Mouse (Mus musculus) CD4-positive, CD25-positive, alpha-beta regulatory T cell, adult 4 months (primary cell): ENCODE measurements around the gene Nlrc5. TPM values are rescaled to one million over a fixed set of nuclear protein-coding genes. Genes with fewer than 3 reads are reported as not detected.
"Not testable (repeated sequence)": the region's sequence is repeated elsewhere in the genome, so short reads cannot be mapped to it uniquely, and the experiment has no call there.

ENCODE experiments used
- ATAC-seq: one replicate; pipeline ENCODE4 v1.8.0; 2017
- polyA plus RNA-seq, 2 experiments: library from polyadenylated mRNA; unstranded; fragments of 100-300 nt; shearing (Covaris generic); gene quantifications; one replicate each; pipeline ENCODE4 v1.2.1; 2017

Nlrc5 gene
- polyA plus RNA-seq, 2 experiments from 2014 or later: 186 to 214 TPM

DNA sequence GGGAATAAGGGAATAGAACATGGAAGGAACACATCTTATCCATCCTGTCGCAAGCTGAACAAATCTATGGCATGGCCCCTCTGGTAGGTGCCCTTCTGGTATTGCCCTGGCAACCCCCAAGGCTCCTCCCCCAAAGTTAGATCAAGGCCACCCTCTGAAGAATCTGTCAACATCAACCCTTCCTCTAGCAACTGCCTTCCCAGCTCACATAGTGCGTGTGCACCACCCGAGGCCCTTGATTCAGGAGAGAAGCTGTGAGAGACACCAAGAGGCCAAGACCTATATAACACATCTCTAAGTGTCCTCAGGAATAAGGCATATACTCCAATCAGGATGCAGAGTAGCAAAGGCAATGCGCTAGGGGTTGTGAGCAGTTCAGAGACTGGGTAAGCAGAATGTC lies 11.9 kb upstream of the Nlrc5 start:
- peak; percentile 71 for ATAC-seq

- ATAC-seq: peak; percentile 71
Measured at GRCm38 (mm10) chr8:94427953-94428352, 6.2 kb upstream of the Nlrc5 start.

DNA sequence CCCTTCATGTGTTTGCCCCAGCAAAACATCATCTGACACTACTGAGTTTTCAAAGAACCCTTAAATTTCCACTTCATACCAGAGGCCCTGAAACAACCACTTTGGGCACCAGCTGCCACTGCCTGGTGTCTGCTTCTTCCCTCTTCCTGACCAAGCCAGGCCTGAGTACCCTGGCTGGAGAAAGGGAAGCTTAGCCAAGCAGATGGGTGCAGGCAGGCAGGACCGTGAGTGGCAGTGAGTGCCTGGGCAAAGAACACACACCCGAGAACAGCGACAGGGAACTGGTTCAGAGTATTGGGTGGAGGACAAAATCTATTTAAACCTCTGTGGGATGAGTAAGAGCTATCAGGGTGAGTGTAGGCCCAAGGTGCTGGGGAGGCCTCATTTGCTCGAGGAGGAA lies 5.7 kb upstream of the Nlrc5 start:
- no peak for ATAC-seq

DNA sequence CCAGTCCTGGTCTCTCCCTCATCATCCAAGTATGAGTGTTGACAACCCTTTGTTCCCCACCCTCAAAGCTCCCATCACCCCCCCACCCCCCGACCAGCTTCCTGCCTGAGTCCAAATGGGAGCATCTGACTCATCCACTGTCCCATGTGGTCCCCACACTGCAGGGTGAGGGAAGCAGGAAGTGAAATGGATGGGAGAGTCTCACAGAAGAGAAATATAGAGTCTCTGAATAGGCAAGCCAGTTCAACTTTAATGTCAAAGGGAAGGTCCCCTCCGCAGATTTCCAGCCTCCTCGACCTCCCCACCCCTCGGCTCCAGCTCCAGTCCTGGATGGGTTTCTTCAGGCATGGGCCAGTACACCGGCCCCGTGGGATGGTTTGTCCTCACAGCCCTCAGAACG lies 4.8 kb upstream of the Nlrc5 start:
- ATAC-seq: no peak

- no peak for ATAC-seq
Measured at GRCm38 (mm10) chr8:94432212-94432611, 1.9 kb upstream of the Nlrc5 start.

GRCm38 (mm10) chr8:94434958-94435357 lies 802 bp downstream of the Nlrc5 start:
- ATAC-seq: no peak

DNA sequence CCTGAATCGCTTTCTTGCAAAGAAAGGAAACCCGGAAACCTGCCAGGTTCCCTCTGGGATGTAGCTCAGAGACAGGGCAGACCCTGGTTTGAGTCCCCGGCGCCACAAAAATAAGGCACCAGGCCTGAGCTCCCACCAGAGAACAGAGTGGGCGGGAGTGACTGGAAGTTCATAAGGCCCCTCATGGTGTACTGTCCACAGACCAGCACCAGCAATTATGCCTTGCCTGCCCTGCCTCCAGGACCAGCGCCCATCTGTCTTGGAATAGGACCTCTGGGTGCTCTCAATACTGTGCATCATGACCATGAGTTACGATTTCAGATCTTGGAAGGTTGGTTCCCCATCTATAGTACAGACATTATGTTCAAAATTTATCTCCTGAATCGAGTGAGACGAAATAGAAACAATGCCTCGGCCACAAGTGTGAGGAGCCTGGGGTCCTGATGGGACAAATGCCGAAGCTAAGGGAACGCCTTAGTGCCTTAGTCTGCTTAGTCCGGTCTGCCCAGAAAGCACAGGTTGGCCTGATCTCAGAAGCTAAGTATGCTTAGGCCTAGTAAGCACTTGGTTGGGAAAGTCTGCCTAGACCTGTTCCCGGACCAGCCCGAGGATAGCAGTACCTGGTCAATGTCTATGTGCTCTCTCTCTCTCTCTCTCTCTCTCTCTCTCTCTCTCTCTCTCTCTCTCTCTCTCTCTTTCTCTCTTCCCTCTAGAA lies 1.4 kb downstream of the Nlrc5 start:
- ATAC-seq: no peak

- no peak for ATAC-seq
Measured at GRCm38 (mm10) chr8:94436112-94436572, 2.0 kb downstream of the Nlrc5 start.

DNA sequence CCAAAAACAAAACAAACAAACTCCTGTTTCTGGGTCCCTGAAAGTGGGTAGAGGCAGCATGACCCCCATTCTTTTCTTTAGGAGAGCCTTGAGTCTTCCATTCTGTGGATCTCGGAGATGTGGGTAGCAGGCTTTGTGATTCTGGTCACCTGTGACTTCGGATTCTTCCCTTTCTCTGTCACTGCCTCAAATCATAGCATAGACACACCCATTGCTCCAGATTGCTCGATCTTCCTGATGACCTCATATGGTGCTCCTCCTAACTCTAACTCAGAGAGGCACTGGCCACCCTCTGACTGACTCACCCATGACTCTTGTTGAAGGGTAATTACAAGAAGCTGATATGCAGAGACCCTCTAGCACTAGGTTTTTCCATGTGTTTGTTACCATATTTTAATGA lies 2.7 kb downstream of the Nlrc5 start:
- ATAC-seq: no peak

DNA sequence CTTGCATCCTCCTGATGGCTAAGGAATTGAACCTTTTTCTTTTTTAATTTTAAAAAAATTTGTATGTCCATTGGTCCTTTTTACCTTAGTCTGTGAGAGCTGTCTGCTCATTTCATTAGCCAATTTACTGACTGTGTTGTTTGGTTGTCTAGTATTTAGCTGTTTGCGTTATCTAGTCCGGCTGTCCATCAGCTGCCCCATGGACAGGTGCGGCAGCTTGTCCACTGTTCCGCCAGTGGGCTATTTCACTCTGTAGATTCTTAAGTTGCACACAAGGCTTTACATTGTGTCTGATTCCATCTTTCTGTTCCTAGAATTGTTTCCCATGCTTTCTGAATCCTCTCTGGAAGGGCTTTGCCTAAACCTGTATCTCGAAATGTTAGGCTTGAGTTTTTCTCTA lies 4.5 kb downstream of the Nlrc5 start:
- ATAC-seq: no peak

DNA sequence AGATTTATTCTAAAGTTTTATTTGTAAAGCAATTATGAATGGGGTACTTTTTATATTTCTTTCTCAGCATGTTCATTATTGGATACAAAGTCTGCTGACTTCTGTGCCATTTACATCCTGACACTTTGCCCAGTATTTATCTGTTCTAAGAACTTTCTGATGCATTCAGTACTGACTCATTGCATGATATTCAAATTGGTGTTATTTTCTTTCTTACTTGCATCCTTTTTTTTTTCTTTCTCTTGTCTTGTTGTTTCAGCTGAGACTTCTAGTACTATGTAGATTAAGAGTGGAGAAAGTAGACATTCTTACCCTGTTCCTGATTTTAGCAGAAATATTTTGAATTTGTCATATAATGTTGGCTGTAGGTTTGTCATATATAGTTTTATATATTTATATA lies 5.5 kb downstream of the Nlrc5 start:
- ATAC-seq: peak; percentile 16

- ATAC-seq: no peak
Measured at GRCm38 (mm10) chr8:94440389-94440788, 6.2 kb downstream of the Nlrc5 start.

- ATAC-seq: no peak
Measured at GRCm38 (mm10) chr8:94441686-94442085, 7.5 kb downstream of the Nlrc5 start.

- ATAC-seq: peak; percentile 44
Measured at GRCm38 (mm10) chr8:94443153-94443552, 9.0 kb downstream of the Nlrc5 start.

- no peak for ATAC-seq
Measured at GRCm38 (mm10) chr8:94444480-94444879, 10.3 kb downstream of the Nlrc5 start.

DNA sequence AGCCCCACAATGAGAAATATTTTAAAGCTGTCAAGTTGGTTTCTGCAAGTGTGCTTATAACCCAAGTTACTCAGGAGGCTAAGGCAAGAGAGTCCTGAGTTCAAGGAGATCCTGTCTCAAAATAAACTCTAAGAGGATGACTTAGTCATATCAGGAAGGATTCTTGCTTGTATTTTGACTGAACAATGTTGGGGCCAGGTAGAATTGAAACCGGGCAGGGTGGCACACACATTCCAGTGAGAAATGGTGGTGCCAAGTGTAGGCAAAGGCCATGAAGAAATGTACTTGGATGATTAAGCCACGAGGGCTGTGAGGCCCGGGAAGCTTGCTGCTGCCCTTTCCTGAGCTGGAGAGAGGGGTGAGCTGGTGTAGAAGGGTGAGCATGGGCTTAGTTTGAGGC lies 13.0 kb downstream of the Nlrc5 start:
- ATAC-seq: peak; percentile 20

- peak; percentile 68 for ATAC-seq
Measured at GRCm38 (mm10) chr8:94447583-94448324, 13.6 kb downstream of the Nlrc5 start.

DNA sequence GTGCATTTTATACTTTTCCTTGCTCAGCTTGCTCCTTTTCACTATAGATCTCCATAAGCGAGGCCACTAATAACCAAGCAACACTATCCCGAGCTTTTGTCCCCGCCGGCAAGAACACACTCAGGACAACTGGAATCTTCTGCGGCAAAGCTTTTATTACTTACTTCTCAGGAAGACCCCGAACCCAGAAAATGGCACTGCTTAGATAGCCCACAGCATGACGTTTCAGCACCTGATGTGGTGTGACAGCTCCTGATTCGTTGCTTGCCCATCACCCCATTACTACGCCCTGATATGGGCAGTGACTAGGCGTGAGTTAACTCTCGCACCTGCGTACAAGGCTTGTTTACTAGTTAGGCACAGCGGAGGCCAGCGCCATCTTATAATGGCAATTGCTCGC lies 18.8 kb downstream of the Nlrc5 start:
- not testable (repeated sequence) for ATAC-seq

DNA sequence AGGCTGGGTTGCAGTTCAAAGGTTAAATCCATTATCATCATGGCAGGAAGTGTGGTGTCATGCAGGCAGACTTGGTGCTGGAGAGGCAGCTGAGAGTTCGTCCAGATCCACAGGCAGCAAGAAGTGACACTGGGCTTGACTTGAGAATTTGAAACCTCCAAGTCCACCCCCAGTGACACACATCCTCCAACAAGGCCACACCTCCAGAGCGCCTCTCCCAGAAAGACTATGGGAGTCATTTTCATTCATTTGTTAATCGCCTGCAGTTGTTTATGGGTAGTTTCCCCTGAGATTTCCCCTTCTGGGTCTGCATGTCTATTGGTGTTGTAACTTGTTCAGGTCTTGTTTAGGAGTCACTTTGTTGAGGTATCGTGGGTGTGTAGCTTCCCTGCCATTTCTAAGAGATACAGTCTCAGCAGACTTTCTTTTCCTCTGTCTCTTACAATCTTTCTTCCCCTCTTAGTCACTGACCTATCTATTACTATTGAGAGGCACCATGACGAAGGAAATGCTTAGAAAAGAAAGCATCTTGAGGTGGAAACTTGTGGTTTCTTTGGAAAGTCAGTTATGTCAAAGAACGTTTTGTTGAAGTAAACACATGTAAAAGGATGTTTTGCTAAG lies 19.8 kb downstream of the Nlrc5 start:
- ATAC-seq: peak; percentile 70

GRCm38 (mm10) chr8:94454905-94455304 lies 20.7 kb downstream of the Nlrc5 start:
- no peak for ATAC-seq

GRCm38 (mm10) chr8:94456071-94456470 lies 21.9 kb downstream of the Nlrc5 start:
- no peak for ATAC-seq

DNA sequence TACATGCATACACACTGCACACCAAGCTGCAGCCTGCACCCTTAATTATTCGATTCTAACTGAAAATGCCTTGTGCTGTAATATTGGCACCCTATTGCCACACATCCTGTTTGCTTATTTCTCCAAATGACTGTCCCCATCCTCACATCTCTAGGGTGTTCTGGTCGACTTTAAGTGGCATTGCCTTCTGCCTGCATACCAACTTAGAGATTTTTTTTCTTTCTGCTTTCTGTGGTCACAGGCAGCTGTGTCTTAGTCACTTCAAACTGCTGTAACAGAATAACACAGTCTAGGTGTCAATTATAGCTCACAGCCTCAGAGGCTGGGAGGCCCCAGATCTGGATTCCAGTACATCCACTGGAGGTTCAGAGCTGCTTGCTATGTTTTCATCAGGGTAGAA lies 24.4 kb downstream of the Nlrc5 start:
- peak; percentile 53 for ATAC-seq

- no peak for ATAC-seq
Measured at GRCm38 (mm10) chr8:94469656-94470055, 35.5 kb downstream of the Nlrc5 start.

- ATAC-seq: no peak
Measured at GRCm38 (mm10) chr8:94470794-94471193, 36.6 kb downstream of the Nlrc5 start.
